Mouse (Mus musculus) ES-Bruce4 (cell line): Measurements from ENCODE around the gene Hus1.

Experiments used
- CTCF ChIP-seq: IDR thresholded peaks from one replicate; pipeline ENCODE4 v1.8.1; 2011; ENCODE audit warnings: low read depth, low read length
- EP300 ChIP-seq: IDR thresholded peaks from 2 replicates; pipeline ENCODE4 v1.6.1; 2011; ENCODE audit warnings: low read depth, low read length; ENCODE audit not compliant: insufficient read depth
- POLR2A ChIP-seq: IDR thresholded peaks from one replicate; pipeline ENCODE4 v1.8.1; 2011; ENCODE audit warnings: low read length; ENCODE audit not compliant: insufficient read depth

- TF ChIP-seq EP300 (no peak), CTCF (no peak), POLR2A (no peak)
Measured at GRCm38 (mm10) chr11:8973166-8973565, 37.8 kb downstream of the Hus1 start, which contains the start of gene Pkd1l1.
